Mouse (Mus musculus) myocyte (in vitro differentiated cells): ENCODE measurements at regions not wholly inside any gene's neighbourhood (a gene's known extent, or its start where the extent isn't known, plus 50 kb on each side); places are given as distances from the start of the nearest gene placed in this dataset.

Source experiments
- H3K27me3 ChIP-seq: one replicate; pipeline ENCODE4 v1.6.1; 2011; ENCODE audit not compliant: control insufficient read depth, insufficient read depth, insufficient read length
- H3K36me3 ChIP-seq: one replicate; pipeline ENCODE4 v1.6.1; 2011; ENCODE audit not compliant: control insufficient read depth, insufficient read depth
- H3K4me2 ChIP-seq: one replicate; pipeline ENCODE4 v1.6.1; 2011; ENCODE audit warnings: low read depth, control low read depth
- H3K4me3 ChIP-seq: one replicate; pipeline ENCODE4 v1.5.1; 2011; ENCODE audit warnings: mild to moderate bottlenecking, control low read depth, moderate library complexity
- H3K79me2 ChIP-seq: one replicate; pipeline ENCODE4 v1.6.1; 2011; ENCODE audit not compliant: control insufficient read depth, insufficient read depth
- H3ac ChIP-seq: one replicate; pipeline ENCODE4 v1.6.1; 2011; ENCODE audit not compliant: control insufficient read depth, insufficient read length
- CEBPB ChIP-seq: IDR thresholded peaks from 2 replicates; pipeline ENCODE4 v1.6.1; 2011; ENCODE audit warnings: mild to moderate bottlenecking, moderate library complexity; ENCODE audit not compliant: poor library complexity, insufficient read depth, severe bottlenecking
- E2F4 ChIP-seq: IDR thresholded peaks from one replicate; pipeline ENCODE4 v1.6.1; 2011; ENCODE audit warnings: mild to moderate bottlenecking, control low read depth, moderate library complexity; ENCODE audit not compliant: insufficient read depth
- MAX ChIP-seq: IDR thresholded peaks from one replicate; pipeline ENCODE4 v1.6.1; 2011; ENCODE audit warnings: low read depth, mild to moderate bottlenecking, control low read depth
- MYOD1 ChIP-seq, 3 experiments: IDR thresholded peaks; one replicate each; pipeline ENCODE4 v1.6.1; 2011; ENCODE audit warnings: control low read depth in 2 of 3, low read depth in 2 of 3, mild to moderate bottlenecking in 2 of 3, moderate library complexity in 1 of 3; ENCODE audit not compliant: insufficient read length in 2 of 3, control insufficient read depth in 1 of 3
- MYOG ChIP-seq, 3 experiments: IDR thresholded peaks; one replicate each; pipeline ENCODE4 v1.6.1; 2011; ENCODE audit warnings: control low read depth in 2 of 3, low read depth in 2 of 3, mild to moderate bottlenecking in 2 of 3; ENCODE audit not compliant: insufficient read length in 2 of 3, control insufficient read depth in 1 of 3, insufficient read depth in 1 of 3
- POLR2A ChIP-seq: IDR thresholded peaks from one replicate; pipeline ENCODE4 v1.6.1; 2011; ENCODE audit warnings: low read depth, mild to moderate bottlenecking, control low read depth, moderate library complexity; ENCODE audit not compliant: insufficient read length
- POLR2AphosphoS2 ChIP-seq: IDR thresholded peaks from one replicate; pipeline ENCODE4 v1.6.1; 2011; ENCODE audit warnings: low read depth, control low read depth; ENCODE audit not compliant: insufficient read length
- REST ChIP-seq: IDR thresholded peaks from one replicate; pipeline ENCODE4 v1.6.1; 2011; ENCODE audit warnings: mild to moderate bottlenecking, control low read depth, moderate library complexity; ENCODE audit not compliant: insufficient read depth, insufficient read length
- SRF ChIP-seq: IDR thresholded peaks from one replicate; pipeline ENCODE4 v1.6.1; 2011; ENCODE audit warnings: low read depth; ENCODE audit not compliant: control insufficient read depth, insufficient read length
- TCF12 ChIP-seq: IDR thresholded peaks from one replicate; pipeline ENCODE4 v1.6.1; 2011; ENCODE audit warnings: mild to moderate bottlenecking, control low read depth; ENCODE audit not compliant: poor library complexity, insufficient read depth, severe bottlenecking
- TCF3 ChIP-seq: IDR thresholded peaks from one replicate; pipeline ENCODE4 v1.6.1; 2011; ENCODE audit warnings: low read depth, control low read depth; ENCODE audit not compliant: insufficient read length
- USF1 ChIP-seq: IDR thresholded peaks from one replicate; pipeline ENCODE4 v1.6.1; 2011; ENCODE audit warnings: low read depth, mild to moderate bottlenecking, control low read depth, moderate library complexity

DNA sequence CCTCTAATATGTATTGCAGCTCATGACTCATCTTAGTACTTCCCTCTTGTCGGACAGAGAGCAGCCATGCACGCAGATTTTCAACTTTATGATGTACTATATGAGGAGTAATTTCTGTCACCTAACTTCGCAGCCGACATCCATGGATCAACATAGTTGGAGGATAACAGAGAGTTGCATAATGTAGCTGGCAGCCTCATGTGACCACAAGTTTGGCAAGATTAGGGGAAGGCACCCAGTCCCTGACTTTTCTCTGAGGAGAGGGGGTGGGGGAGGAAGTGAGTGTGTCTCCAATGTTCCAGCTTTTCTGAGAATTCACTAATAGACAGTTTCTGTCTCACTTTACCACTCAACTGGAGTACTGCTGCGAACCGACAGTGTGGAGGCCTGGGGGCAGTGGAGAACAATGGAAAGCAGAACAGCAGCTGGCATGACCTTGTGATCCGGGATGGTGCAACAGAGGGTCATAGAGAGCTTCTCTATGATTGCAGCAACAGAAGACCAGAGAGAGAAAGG lies 424.0 kb downstream of the Ptprc start:
- Histone ChIP-seq H3K4me3 (no peak overlapping the region), H3K36me3 (no peaks in the 10 kb centered on the region), H3K27me3 (no peaks in the 10 kb centered on the region), H3K4me2 (peak overlapping the region; percentile 58), H3K79me2 (no peaks in the 10 kb centered on the region), H3ac (no peak overlapping the region)
- TF ChIP-seq MYOG (IDR thresholded peaks at IDR 0.05; ENCODE audit: control insufficient read depth in 1 of 3, insufficient read depth in 1 of 3, insufficient read length in 2 of 3, low read depth in 2 of 3) = peak in 2 of 3 experiments; percentile 60 to 80
- TF ChIP-seq CEBPB = peak; percentile 87; the same call in 1 of the 2 replicates
- TF ChIP-seq TCF3 = no peak
- peak in 2 of 3 experiments; percentile 49 to 67 for TF ChIP-seq MYOD1 (IDR thresholded peaks at IDR 0.05; ENCODE audit: control insufficient read depth in 1 of 3, insufficient read length in 2 of 3, low read depth in 2 of 3)
- no peak for TF ChIP-seq REST
- TF ChIP-seq USF1 = peak; percentile 29
- peak; percentile 14 for TF ChIP-seq MAX

GRCm38 (mm10) chr1:137750894-137751293 lies 424.6 kb downstream of the Ptprc start:
- Histone ChIP-seq H3K4me3 (no peak overlapping the region), H3K79me2 (no peaks in the 10 kb centered on the region), H3K27me3 (no peaks in the 10 kb centered on the region), H3K36me3 (no peaks in the 10 kb centered on the region), H3ac (no peak overlapping the region), H3K4me2 (peak overlapping the region; percentile 58)
- no peak for TF ChIP-seq POLR2AphosphoS2
- TF ChIP-seq MYOG (IDR thresholded peaks at IDR 0.05; ENCODE audit: control insufficient read depth in 1 of 3, insufficient read depth in 1 of 3, insufficient read length in 2 of 3, low read depth in 2 of 3) = no peak

GRCm38 (mm10) chr1:137746129-137746528 lies 429.4 kb downstream of the Ptprc start:
- H3K27me3 ChIP-seq = no peaks in the 10 kb centered on the region
- no peak for TF ChIP-seq USF1
- TF ChIP-seq POLR2AphosphoS2 = no peak
- no peak for TF ChIP-seq MAX
- TF ChIP-seq CEBPB = no peak
- no peak for TF ChIP-seq TCF12
- TF ChIP-seq TCF3 = no peak
- TF ChIP-seq MYOD1 (IDR thresholded peaks at IDR 0.05; ENCODE audit: control insufficient read depth in 1 of 3, insufficient read length in 2 of 3, low read depth in 2 of 3) = no peak
- no peak for TF ChIP-seq E2F4
- TF ChIP-seq SRF = no peak
- no peak for TF ChIP-seq POLR2A
- no peak for TF ChIP-seq MYOG (IDR thresholded peaks at IDR 0.05; ENCODE audit: control insufficient read depth in 1 of 3, insufficient read depth in 1 of 3, insufficient read length in 2 of 3, low read depth in 2 of 3)
- TF ChIP-seq REST = no peak

DNA sequence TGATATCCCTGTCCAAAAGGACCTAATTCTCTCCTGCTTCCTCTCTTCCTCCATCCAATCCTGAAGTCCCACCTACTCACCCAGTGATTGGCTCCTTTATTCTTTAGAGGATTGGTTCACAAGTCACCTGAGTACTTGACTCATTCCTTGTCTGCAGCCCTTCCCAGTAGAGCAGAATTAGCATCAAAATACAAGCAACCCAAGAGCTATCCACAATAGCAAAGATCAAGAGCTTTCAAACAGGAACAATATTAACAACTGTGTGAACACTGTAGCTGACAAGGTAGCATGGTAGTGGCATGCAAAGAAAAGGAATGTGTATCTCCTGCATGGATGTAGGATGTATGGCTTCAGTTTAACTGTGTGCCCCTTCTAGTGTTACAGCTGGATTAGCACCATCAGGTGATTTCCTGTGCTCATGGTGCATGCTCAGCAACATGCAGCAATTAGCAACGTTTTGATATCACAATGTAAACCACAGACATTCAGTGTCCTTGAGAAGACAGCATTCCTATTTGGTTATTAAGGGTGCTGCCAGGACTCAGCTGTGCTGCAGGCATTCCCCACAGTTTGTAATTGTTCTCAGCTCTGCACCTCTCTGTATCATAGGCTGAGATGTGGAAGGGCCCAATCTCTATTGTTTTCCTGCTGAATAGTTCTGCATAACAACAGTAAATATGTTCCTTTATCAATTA lies 437.2 kb downstream of the Ptprc start:
- Histone ChIP-seq H3K36me3 (no peaks in the 10 kb centered on the region), H3K4me3 (no peak overlapping the region), H3K79me2 (no peaks in the 10 kb centered on the region), H3K4me2 (no peak overlapping the region), H3K27me3 (no peaks in the 10 kb centered on the region), H3ac (no peak overlapping the region)
- TF ChIP-seq MYOD1 (IDR thresholded peaks at IDR 0.05; ENCODE audit: control insufficient read depth in 1 of 3, insufficient read length in 2 of 3, low read depth in 2 of 3) (peak in 1 of 3 experiments; percentile 44), POLR2AphosphoS2 (no peak), SRF (no peak), E2F4 (no peak), REST (no peak), MYOG (IDR thresholded peaks at IDR 0.05; ENCODE audit: control insufficient read depth in 1 of 3, insufficient read depth in 1 of 3, insufficient read length in 2 of 3, low read depth in 2 of 3) (peak in 1 of 3 experiments; percentile 19), USF1 (peak; percentile 1)

More at GRCm38 (mm10) chr1:137746129-137746528, 429.4 kb downstream of the Ptprc start:
- no peak overlapping the region for H3K4me2 ChIP-seq
- no peak overlapping the region for H3ac ChIP-seq
- H3K79me2 ChIP-seq = no peaks in the 10 kb centered on the region
- no peak overlapping the region for H3K4me3 ChIP-seq
- no peaks in the 10 kb centered on the region for H3K36me3 ChIP-seq

DNA sequence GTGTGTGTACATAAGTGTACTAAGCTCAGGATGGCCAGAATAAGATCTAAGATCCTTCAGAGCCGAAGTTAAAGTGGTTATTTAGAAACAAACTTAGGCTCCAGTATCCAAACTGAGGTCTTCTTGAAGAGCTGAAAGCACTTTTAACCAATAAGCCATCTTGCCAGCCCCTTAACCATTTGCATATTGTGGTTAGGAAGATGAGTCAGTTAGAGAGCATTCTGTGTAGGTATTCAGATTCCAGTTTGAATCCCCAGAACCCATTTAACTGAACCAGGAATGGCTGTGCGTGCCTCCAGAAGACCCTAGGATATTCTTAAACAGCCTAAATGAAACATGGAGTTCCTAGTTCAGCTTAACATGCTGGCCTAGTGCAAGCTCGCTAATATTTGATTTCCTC lies 471.6 kb downstream of the Ptprc start:
- no peak for TF ChIP-seq SRF
- no peak for TF ChIP-seq CEBPB
- no peak for TF ChIP-seq REST
- TF ChIP-seq POLR2A = no peak
- TF ChIP-seq E2F4 = no peak
- no peak for TF ChIP-seq MYOG (IDR thresholded peaks at IDR 0.05; ENCODE audit: control insufficient read depth in 1 of 3, insufficient read depth in 1 of 3, insufficient read length in 2 of 3, low read depth in 2 of 3)
- no peak for TF ChIP-seq USF1
- no peak for TF ChIP-seq MAX
- TF ChIP-seq TCF3 = no peak
- TF ChIP-seq MYOD1 (IDR thresholded peaks at IDR 0.05; ENCODE audit: control insufficient read depth in 1 of 3, insufficient read length in 2 of 3, low read depth in 2 of 3) = no peak
- no peak for TF ChIP-seq POLR2AphosphoS2
- no peak overlapping the region for H3ac ChIP-seq
- H3K27me3 ChIP-seq = no peaks in the 10 kb centered on the region
- H3K4me3 ChIP-seq = no peak overlapping the region
- H3K36me3 ChIP-seq = no peaks in the 10 kb centered on the region
- H3K79me2 ChIP-seq = no peaks in the 10 kb centered on the region
- H3K4me2 ChIP-seq = no peak overlapping the region
